Mouse (Mus musculus) testis, adult 2 months (tissue): ENCODE measurements around the gene Chst7.

ENCODE experiments used
- CTCF ChIP-seq: fragments of 200-500 bp; IDR thresholded peaks from 2 replicates; pipeline ENCODE4 v1.5.1; 2012; ENCODE audit warnings: low read depth, mild to moderate bottlenecking, inconsistent platforms, low read length, moderate library complexity; ENCODE audit not compliant: control insufficient read depth, insufficient read depth, insufficient replicate concordance
- POLR2A ChIP-seq: fragments of 200-500 bp; IDR thresholded peaks from 2 replicates; pipeline ENCODE4 v1.6.1; 2012; ENCODE audit warnings: low read depth, mild to moderate bottlenecking, inconsistent platforms, low read length, moderate library complexity; ENCODE audit not compliant: control insufficient read depth

- TF ChIP-seq CTCF (no peak), POLR2A (no peak)
Measured at GRCm38 (mm10) chrX:20129466-20129865, 70.1 kb downstream of the Chst7 start.
